Mouse (Mus musculus) embryo, embryonic 10.5 days (tissue): ENCODE measurements at regions not wholly inside any gene's neighbourhood (a gene's known extent, or its start where the extent isn't known, plus 50 kb on each side); places are given as distances from the start of the nearest gene placed in this dataset.
A peak's percentile ranks its signal among the peaks of the same experiment; 100 is the strongest.

Source experiments
- DNase-seq: peaks from one replicate; pipeline ENCODE4 v3.0.0-alpha.2; 2015; ENCODE audit warnings: low spot score

GRCm38 (mm10) chr7:34587239-34587638 is 69.3 kb downstream of the Kctd15 start:
- DNase-seq: no peak

GRCm38 (mm10) chr7:34585312-34585865 is 71.1 kb downstream of the Kctd15 start:
- DNase-seq: no peak

GRCm38 (mm10) chr7:34584870-34585269 is 71.7 kb downstream of the Kctd15 start:
- DNase-seq: no peak

GRCm38 (mm10) chr7:34580866-34581265 is 75.7 kb downstream of the Kctd15 start:
- no peak for DNase-seq

GRCm38 (mm10) chr7:34571295-34571694 is 85.2 kb downstream of the Kctd15 start:
- peak; percentile 27 for DNase-seq

GRCm38 (mm10) chr7:34570114-34571065 is 86.1 kb downstream of the Kctd15 start:
- DNase-seq: peak; percentile 91

- DNase-seq: no peak
Observed at GRCm38 (mm10) chr7:34569747-34570113, 86.8 kb downstream of the Kctd15 start.

- DNase-seq: no peak
Observed at GRCm38 (mm10) chr7:34567575-34567974, 89.0 kb downstream of the Kctd15 start.

GRCm38 (mm10) chr7:34562160-34562559 is 94.4 kb downstream of the Kctd15 start:
- DNase-seq: no peak

- no peak for DNase-seq
Observed at GRCm38 (mm10) chr7:34558615-34559343, 97.8 kb downstream of the Kctd15 start.

- DNase-seq: no peak
Observed at GRCm38 (mm10) chr7:34555196-34555595, 101.3 kb downstream of the Kctd15 start.

- no peak for DNase-seq
Observed at GRCm38 (mm10) chr7:34546609-34547316, 109.8 kb downstream of the Kctd15 start.

GRCm38 (mm10) chr7:34545906-34546305 is 110.6 kb downstream of the Kctd15 start:
- no peak for DNase-seq

GRCm38 (mm10) chr7:34541906-34542305 is 114.6 kb downstream of the Kctd15 start:
- DNase-seq: peak; percentile 21

- no peak for DNase-seq
Observed at GRCm38 (mm10) chr7:34541000-34541399, 115.5 kb downstream of the Kctd15 start.

GRCm38 (mm10) chr7:34539856-34540255 is 116.7 kb downstream of the Kctd15 start:
- no peak for DNase-seq

- no peak for DNase-seq
Observed at GRCm38 (mm10) chr7:34538310-34539055, 118.0 kb downstream of the Kctd15 start.

- DNase-seq: no peak
Observed at GRCm38 (mm10) chr7:34537122-34537521, 119.4 kb downstream of the Kctd15 start.

- DNase-seq: no peak
Observed at GRCm38 (mm10) chr7:34534241-34534640, 122.3 kb downstream of the Kctd15 start.

- no peak for DNase-seq
Observed at GRCm38 (mm10) chr7:34531639-34532038, 124.9 kb downstream of the Kctd15 start.

- DNase-seq: no peak
Observed at GRCm38 (mm10) chr7:34507858-34508257, 114.7 kb upstream of the Lsm14a start.
